Mouse (Mus musculus) c-Kit-negative CD71-positive TER-119-positive erythroid progenitor cells, embryonic 14.5 days (primary cell): ENCODE measurements around the gene Polr3b.
A peak's percentile ranks its signal among the peaks of the same experiment; 100 is the strongest.

Source experiments
- DNase-seq: peaks from one replicate; pipeline ENCODE4 v3.0.0-alpha.2; 2013; ENCODE audit warnings: low read depth, low spot score

Gene Polr3b

DNA sequence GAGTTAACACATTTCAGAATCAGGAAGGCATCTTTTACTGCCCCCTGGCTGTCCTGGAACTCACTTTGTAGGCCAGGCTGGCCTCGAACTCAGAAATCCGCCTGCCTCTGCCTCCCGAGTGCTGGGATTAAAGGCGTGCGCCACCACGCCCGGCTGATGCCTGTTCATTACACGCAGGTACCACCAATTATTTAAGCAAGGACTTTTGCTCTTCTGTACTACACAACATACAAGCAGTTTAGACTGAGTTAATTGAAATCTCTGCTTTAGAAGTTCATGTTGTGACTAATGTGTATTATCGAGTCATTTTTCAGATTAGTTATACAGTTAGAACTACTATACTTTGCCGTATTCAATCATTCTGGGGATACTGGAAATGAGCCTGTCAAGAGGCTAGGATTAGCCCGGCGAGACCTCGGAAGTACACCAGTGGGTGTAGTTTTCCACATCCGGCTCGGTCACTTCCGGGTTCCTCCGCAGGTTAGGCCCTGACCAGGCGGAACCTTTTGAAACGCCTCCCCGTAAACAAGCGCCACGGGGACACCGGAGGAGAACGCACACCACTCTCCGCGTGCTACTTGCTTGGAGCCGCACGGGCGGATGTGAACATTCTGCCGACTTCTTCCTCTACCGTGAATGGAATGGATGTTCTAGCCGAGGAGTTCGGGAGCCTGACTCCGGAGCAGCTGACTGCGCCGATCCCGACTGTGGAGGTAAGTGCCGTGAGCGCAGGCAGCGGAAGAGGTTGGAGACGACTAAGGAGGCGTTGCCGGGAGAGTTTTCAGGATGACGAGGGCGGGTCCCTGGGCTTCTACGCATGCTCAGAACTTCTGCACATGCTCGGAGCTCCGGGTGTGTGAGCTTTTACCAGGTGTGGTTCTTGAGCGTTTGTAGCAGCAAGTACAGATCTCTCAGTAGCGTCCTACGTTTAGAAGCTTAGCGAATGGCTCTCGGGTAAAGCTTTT is at the start of gene Polr3b:
Polr3b (plus strand) TSS at position 467 of the 965 bp plus-strand sequence.
- DNase-seq = peak; percentile 89

GRCm38 (mm10) chr10:84573671-84574420 is 48.2 kb upstream of the Polr3b start:
- no peak for DNase-seq

GRCm38 (mm10) chr10:84576029-84576394 is 46.1 kb upstream of the Polr3b start:
- DNase-seq = peak; percentile 94

DNA sequence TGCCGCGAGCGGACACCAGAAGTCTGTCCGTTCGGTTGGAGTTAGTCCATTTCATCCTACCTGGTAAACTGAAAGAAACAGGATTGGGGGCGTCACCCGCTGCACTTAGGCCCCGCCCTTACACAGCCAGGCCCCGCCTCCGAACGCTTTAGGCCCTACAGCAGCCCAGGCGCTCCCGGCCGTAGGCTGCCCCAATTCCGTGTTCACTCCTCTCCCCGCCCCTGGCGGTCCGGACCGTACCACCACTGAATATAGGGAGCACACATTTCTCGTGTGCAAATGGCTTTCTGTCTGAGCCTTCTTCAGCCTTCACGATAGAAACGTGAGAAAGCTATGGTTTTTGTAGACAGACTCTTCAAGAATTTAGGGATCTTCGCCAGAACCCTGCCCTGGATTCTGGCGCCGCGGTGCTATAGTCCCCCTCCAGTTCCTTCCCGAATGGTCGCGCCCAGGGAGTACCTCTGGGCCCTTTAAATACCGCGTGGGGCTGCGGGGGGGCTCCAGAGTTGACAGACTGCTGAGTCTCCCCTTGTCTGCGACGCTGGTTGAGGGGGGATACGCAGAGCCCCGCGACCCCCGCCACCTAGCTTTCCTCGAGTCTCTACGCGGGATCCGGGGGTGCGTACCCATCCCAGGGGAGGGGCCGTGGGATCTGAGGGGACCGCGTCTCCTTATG is 45.6 kb upstream of the Polr3b start, which contains the start of gene Tcp11l2:
Tcp11l2 (plus strand) TSS at position 232 of the 676 bp plus-strand sequence.
- peak; percentile 94 for DNase-seq

- DNase-seq = peak; percentile 36
Observed at GRCm38 (mm10) chr10:84577071-84577727, 44.9 kb upstream of the Polr3b start.

DNA sequence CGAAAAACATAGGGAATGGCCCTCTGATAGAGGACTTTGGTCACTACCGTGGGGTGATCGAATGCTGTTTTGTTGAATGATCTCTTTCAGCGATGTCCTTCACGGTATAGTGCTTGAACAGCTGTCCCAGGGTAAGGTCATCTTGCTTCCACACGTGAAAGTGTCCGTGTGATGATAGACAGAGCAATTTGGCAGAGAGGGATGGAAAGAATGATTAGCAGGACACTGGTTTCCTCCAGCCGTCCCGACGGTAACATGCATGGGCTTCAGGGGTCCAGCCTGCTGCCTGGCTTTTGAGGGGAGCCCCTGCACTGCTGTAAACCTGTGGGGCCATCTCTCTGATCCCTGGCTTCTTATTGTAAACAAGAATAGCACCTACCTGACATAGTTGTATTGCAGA is 43.4 kb upstream of the Polr3b start:
- no peak for DNase-seq

DNA sequence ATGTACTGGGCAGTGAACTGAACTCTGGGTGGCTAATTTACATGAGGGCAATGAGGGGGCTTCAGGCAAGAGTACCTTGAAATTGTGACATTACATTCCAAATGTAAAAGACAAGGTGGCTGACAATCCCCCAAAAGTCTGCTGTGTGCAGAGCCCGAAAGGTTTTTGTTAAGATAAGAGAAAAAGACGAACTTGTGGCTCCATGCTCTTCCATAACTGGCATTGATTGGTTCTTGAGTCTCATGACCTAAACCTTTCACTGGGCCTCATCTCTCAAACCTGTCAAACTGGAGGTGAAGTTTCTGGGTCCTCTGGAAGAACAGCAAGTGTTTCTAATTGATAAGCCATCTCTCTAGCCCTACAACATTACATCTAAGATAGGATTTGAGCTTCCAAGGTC is 42.6 kb upstream of the Polr3b start:
- no peak for DNase-seq

GRCm38 (mm10) chr10:84581191-84581590 is 40.9 kb upstream of the Polr3b start:
- no peak for DNase-seq

GRCm38 (mm10) chr10:84582236-84582635 is 39.9 kb upstream of the Polr3b start:
- no peak for DNase-seq

GRCm38 (mm10) chr10:84584451-84585293 is 37.4 kb upstream of the Polr3b start:
- DNase-seq = no peak

DNA sequence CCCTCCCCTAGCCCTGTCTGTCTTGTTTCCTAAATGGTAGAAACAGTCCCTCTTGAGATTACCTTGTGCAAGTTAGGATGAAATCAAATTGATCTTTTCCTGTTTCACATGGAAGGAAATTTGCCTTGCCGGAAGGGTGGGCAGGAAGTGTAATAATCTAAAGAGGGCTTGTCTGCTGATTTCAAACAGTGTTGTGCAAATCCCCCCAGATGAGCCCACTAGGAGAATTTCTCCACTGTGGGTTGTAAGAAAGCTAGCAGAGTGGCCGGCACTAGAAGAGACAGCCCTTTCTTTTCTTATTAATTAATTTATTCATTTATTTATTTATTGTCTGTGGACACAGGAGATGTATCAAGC is 36.8 kb upstream of the Polr3b start:
- no peak for DNase-seq

DNA sequence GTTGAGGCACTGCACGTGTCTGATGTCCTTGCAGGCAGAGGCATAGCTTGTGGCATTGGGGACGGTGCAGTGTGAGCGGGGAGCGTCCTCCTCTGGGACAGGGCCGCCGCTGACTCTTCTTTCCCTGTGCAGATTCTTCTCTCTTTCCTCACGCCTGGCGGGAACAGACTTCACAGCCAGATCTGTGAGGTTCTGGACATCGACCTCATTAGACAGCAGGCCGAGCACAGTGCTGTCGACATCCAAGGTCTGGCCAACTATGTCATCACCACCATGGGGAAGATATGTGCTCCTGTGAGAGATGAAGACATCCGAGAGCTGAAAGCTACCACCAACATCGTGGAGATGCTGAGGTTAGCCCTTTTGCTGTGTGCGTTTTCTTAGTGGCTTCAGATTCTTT is 31.1 kb upstream of the Polr3b start:
- no peak for DNase-seq

- DNase-seq = no peak
Observed at GRCm38 (mm10) chr10:84591640-84592148, 30.4 kb upstream of the Polr3b start.

DNA sequence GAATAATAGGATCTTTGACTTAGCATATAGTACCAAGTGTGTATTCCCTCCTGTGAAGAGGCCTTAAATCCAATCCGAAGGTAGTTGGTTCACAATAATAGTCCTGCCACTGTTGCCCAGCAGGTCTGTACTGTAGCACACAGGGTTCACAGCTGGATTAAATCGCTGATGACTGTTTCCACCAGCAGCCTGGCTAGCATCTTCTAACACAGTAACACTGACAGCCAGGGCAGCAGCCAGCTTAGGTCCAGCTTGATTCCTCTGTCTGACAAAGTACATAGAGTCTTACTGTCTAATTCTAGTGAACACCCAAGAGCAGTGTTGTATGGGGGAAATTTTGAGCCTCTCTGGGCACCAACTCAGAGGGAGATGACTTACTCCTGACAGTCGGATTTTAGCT is 29.3 kb upstream of the Polr3b start:
- DNase-seq = no peak

GRCm38 (mm10) chr10:84597127-84597785 is 24.8 kb upstream of the Polr3b start:
- no peak for DNase-seq

DNA sequence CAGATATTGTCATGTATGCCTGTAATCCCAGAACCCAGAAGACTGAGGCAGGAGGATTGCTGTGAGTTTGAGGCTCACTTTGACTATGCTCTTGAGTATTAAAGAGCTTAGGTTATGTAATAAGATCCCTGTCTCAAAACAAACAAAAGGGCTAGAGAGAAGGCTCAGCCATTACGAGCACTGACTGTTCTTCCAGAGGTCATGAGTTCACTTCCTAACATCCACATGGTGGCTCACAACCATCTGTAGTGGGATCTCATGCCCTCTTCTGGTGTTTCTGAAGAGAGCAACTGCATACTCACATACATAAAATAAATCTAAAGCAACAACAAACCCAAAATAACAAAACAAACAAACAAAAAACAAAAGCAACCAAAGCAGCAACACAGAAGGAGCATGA is 23.9 kb upstream of the Polr3b start:
- DNase-seq = no peak

DNA sequence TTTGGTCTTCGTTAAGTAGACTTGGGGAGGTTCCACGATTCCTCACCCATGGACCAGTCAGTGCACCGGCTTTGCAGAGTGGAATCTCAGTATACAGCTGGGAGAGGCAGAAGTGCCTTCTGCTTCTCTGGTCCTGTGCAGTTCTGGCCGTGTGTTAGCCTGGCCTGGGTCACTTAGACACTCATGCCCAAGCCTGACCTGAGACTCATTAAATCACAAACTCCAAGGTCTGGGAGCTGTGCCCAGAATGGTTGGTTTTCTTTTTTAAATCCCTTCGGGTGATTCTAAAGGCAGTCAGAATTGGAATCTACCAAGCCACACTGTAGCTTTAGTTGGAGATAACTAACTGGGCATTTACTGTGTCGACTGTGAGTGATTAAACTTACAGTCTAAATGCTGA is 22.0 kb upstream of the Polr3b start:
- DNase-seq = no peak

GRCm38 (mm10) chr10:84604335-84604734 is 17.8 kb upstream of the Polr3b start:
- DNase-seq = no peak

- DNase-seq = no peak
Observed at GRCm38 (mm10) chr10:84608361-84608760, 13.7 kb upstream of the Polr3b start.

GRCm38 (mm10) chr10:84610324-84610723 is 11.8 kb upstream of the Polr3b start:
- no peak for DNase-seq
